ENCODE assay signal across 9 mouse cellular contexts in genomic region chr11:109721781-109722446, GRCm38 (mm10). TPM values are rescaled to one million over a fixed set of nuclear protein-coding genes. Genes with fewer than 3 reads are reported as not detected.
DNase-seq lines count a peak whose midpoint lies in the region; TF ChIP-seq lines count a peak whose summit lies in the region.
"Had no signal": no experiment of that assay in that cellular context is flagged by ENCODE, and none has a peak within 500 bp of the region (broad histone marks: within the 10 kb centered on the region; RNA-seq: fewer than 3 reads in every experiment).

Gene Fam20a, minus strand, starts transcription at chr11:109722279.

- TF ChIP-seq CTCF in small intestine, adult 2 months (IDR thresholded peaks at IDR 0.05; ENCODE audit: extremely low read depth, insufficient read length, insufficient replicate concordance, low read depth, low read length) = peak; percentile 10; the same call in 1 of the 2 replicates

- H3K36me3 ChIP-seq in embryonic facial prominence, embryonic 10.5 days (replicated peaks) = no peaks in the 10 kb centered on the region
- no peaks in the 10 kb centered on the region for H3K36me3 ChIP-seq in limb, embryonic 10.5 days
- H3K36me3 ChIP-seq in midbrain, embryonic 10.5 days = no peaks in the 10 kb centered on the region
- H3K36me3 ChIP-seq in small intestine, adult 2 months (ENCODE audit: control insufficient read depth, insufficient read depth, low read length) = no peaks in the 10 kb centered on the region
- H3K36me3 ChIP-seq: G1E had no signal

- WGBS in embryonic facial prominence, embryonic 10.5 days = under 1% methylated on average over 31 of the region's 31 CpGs
- WGBS in limb, embryonic 10.5 days = 1% methylated on average over 31 of the region's 31 CpGs
- WGBS in midbrain, embryonic 10.5 days = 2% methylated on average over 31 of the region's 31 CpGs
- under 1% methylated on average over 31 of the region's 31 CpGs for WGBS in small intestine, adult 2 months

- TF ChIP-seq POLR2A in small intestine, adult 2 months (IDR thresholded peaks at IDR 0.05; ENCODE audit: low read depth, low read length) = no peak

- H3K9me3 ChIP-seq in embryonic facial prominence, embryonic 10.5 days = no peaks in the 10 kb centered on the region
- no peaks in the 10 kb centered on the region for H3K9me3 ChIP-seq in limb, embryonic 10.5 days (replicated peaks)
- no peaks in the 10 kb centered on the region for H3K9me3 ChIP-seq in midbrain, embryonic 10.5 days (replicated peaks)

- DNase-seq in thymus, postnatal 25 days = peak; percentile 1
- DNase-seq in thymus, adult 18-20 months = no peak
- DNase-seq in embryonic facial prominence, embryonic 10.5 days (ENCODE audit: low spot score) = peak; percentile 73
- peak; percentile 62 for DNase-seq in heart, adult 8-10 months (ENCODE audit: low spot score)
- peak; percentile 80 for DNase-seq in kidney, adult 18-20 months
- peak; percentile 66 for DNase-seq in limb, embryonic 10.5 days (ENCODE audit: low spot score)
- peak; percentile 54 for DNase-seq in midbrain, embryonic 10.5 days (ENCODE audit: low spot score)

- H3K4me3 ChIP-seq in embryonic facial prominence, embryonic 10.5 days = peak within 1 kb of the TSS; percentile 65
- H3K4me3 ChIP-seq in limb, embryonic 10.5 days = peak within 1 kb of the TSS; percentile 58
- H3K4me3 ChIP-seq in midbrain, embryonic 10.5 days = peak within 1 kb of the TSS; percentile 63
- H3K4me3 ChIP-seq in small intestine, adult 2 months (ENCODE audit: low read depth, low read length) = peak within 1 kb of the TSS; percentile 92

- peak within 1 kb of the TSS; percentile 55; the same call in 1 of the 2 replicates for H3K27ac ChIP-seq in embryonic facial prominence, embryonic 10.5 days (replicated peaks)
- H3K27ac ChIP-seq in limb, embryonic 10.5 days = peak within 1 kb of the TSS; percentile 5; the same call in 1 of the 2 replicates
- peak within 1 kb of the TSS; percentile 7; the same call in 1 of the 2 replicates for H3K27ac ChIP-seq in midbrain, embryonic 10.5 days (replicated peaks)
- peak within 1 kb of the TSS; percentile 95 for H3K27ac ChIP-seq in small intestine, adult 2 months (ENCODE audit: insufficient read depth, low read depth, low read length)

- peaks cover 54% of the 10 kb centered on the region for H3K27me3 ChIP-seq in embryonic facial prominence, embryonic 10.5 days (replicated peaks; ENCODE audit: low read depth, poor library complexity, severe bottlenecking)
- H3K27me3 ChIP-seq in limb, embryonic 10.5 days (ENCODE audit: low read depth, poor library complexity, severe bottlenecking) = peaks cover 40% of the 10 kb centered on the region
- H3K27me3 ChIP-seq in midbrain, embryonic 10.5 days (ENCODE audit: low read depth, poor library complexity, severe bottlenecking) = peaks cover 59% of the 10 kb centered on the region
- H3K27me3 ChIP-seq in small intestine, adult 2 months (ENCODE audit: control insufficient read depth, insufficient read depth, low read length) = no peaks in the 10 kb centered on the region

- H3K4me1 ChIP-seq in embryonic facial prominence, embryonic 10.5 days = peaks cover 40% of the 10 kb centered on the region
- H3K4me1 ChIP-seq in limb, embryonic 10.5 days = peaks cover 54% of the 10 kb centered on the region
- H3K4me1 ChIP-seq in midbrain, embryonic 10.5 days = peaks cover 30% of the 10 kb centered on the region
- peaks cover 9% of the 10 kb centered on the region for H3K4me1 ChIP-seq in small intestine, adult 2 months (ENCODE audit: control insufficient read depth, insufficient read depth, insufficient read length, low read length)

RNA-seq across cellular contexts. Expression of gene Fam20a, which starts in this region (rescaled TPM):
- polyA plus RNA-seq in embryonic facial prominence, embryonic 10.5 days (2016; fragmentation: Nextera tagmentation; extraction: Ambion mirVana) = 0.69 and 1.1 TPM in 2 replicates
- total RNA-seq in heart, adult 8-10 months (2022) = 1 to 10 TPM; 5.4 to 7.7 (median 5.9) TPM
- 0.13 and 0.25 TPM in 2 replicates for polyA plus RNA-seq in limb, embryonic 10.5 days (2016; fragmentation: Nextera tagmentation; extraction: Ambion mirVana)
- polyA plus RNA-seq in midbrain, embryonic 10.5 days (2016; fragmentation: Nextera tagmentation; extraction: Ambion mirVana) = 1.4 and 2.3 TPM in 2 replicates
- polyA plus RNA-seq in small intestine, adult 2 months (2012; rRNA removed) = 12.1 and 25.3 TPM in 2 replicates
- polyA plus RNA-seq: G1E had no signal

Comparison
In these comparisons a context has a peak if more than half of its experiments do, and no peak if none do; other contexts are left out.
1. DNase-seq: peak in thymus, postnatal 25 days (single experiment), embryonic facial prominence, embryonic 10.5 days (single experiment), heart, adult 8-10 months (single experiment), kidney, adult 18-20 months (single experiment) and midbrain, embryonic 10.5 days (single experiment); none in thymus, adult 18-20 months (0 of 2).
2. Peak in DNase-seq, H3K4me3 ChIP-seq and H3K27ac ChIP-seq in limb, embryonic 10.5 days; RNA of the gene not detected or under 1 TPM.
3. H3K27ac ChIP-seq: peak in every context shown above with its lines; median percentile 95 in small intestine, adult 2 months; 55 in embryonic facial prominence, embryonic 10.5 days; 7 in midbrain, embryonic 10.5 days; 5 in limb, embryonic 10.5 days.
4. Peak in every context shown above with its lines, with median percentiles within 50 percentile points of each other: H3K4me3 ChIP-seq.